Mouse (Mus musculus) midbrain, postnatal 0 days (tissue): ENCODE measurements at regions not wholly inside any gene's neighbourhood (a gene's known extent, or its start where the extent isn't known, plus 50 kb on each side); places are given as distances from the start of the nearest gene placed in this dataset.

Source experiments
- ATAC-seq: fragments of 200-750 bp; cut with Nextera tagmentation; 2 replicates; pipeline ENCODE4 v1.8.0; 2017; ENCODE audit warnings: moderate number of reproducible peaks, mild to moderate bottlenecking, moderate TSS enrichment, moderate library complexity; ENCODE audit not compliant: low FRiP score
- DNase-seq: peaks from one replicate; pipeline ENCODE4 v3.0.0-alpha.2; 2015; ENCODE audit warnings: low spot score
- H3K27ac ChIP-seq: fragments of 300-500 bp; sonication (generic); 2 replicates; pipeline ENCODE4 v1.5.1; 2014; ENCODE audit warnings: low read depth, mild to moderate bottlenecking, low read length, mixed read lengths
- H3K27me3 ChIP-seq: fragments of 300-500 bp; sonication (generic); 2 replicates; pipeline ENCODE4 v1.6.1; 2014; ENCODE audit warnings: low read length, control low read depth, mixed read lengths; ENCODE audit not compliant: insufficient read depth
- H3K36me3 ChIP-seq: fragments of 300-500 bp; sonication (generic); 2 replicates; pipeline ENCODE4 v1.6.1; 2014; ENCODE audit warnings: low read length, control low read depth, mixed read lengths; ENCODE audit not compliant: insufficient read depth
- H3K4me1 ChIP-seq: fragments of 300-500 bp; sonication (generic); 2 replicates; pipeline ENCODE4 v1.6.1; 2014; ENCODE audit warnings: mild to moderate bottlenecking, control low read depth, antibody characterized with exemption, low read length, mixed read lengths; ENCODE audit not compliant: insufficient read depth
- H3K4me2 ChIP-seq: fragments of 300-500 bp; sonication (generic); 2 replicates; pipeline ENCODE4 v1.6.1; 2014; ENCODE audit warnings: low read depth, mild to moderate bottlenecking, low read length, mixed read lengths; ENCODE audit not compliant: poor library complexity, severe bottlenecking
- H3K4me3 ChIP-seq: fragments of 300-500 bp; sonication (generic); 2 replicates; pipeline ENCODE4 v1.5.1; 2014; ENCODE audit warnings: low read depth, mild to moderate bottlenecking, low read length, moderate library complexity
- H3K9ac ChIP-seq: fragments of 300-500 bp; sonication (generic); replicated peaks from 2 replicates; pipeline ENCODE4 v1.6.1; 2014; ENCODE audit warnings: mild to moderate bottlenecking, low read length, moderate library complexity, mixed read lengths; ENCODE audit not compliant: poor library complexity, severe bottlenecking
- H3K9me3 ChIP-seq: fragments of 300-500 bp; sonication (generic); 2 replicates; pipeline ENCODE4 v1.6.1; 2016; ENCODE audit warnings: low read length, control low read depth
- CTCF ChIP-seq: IDR thresholded peaks from 2 replicates; pipeline ENCODE4 v1.5.1; 2016; ENCODE audit warnings: antibody characterized with exemption, mild to moderate bottlenecking
- whole genome bisulfite sequencing: fragments of 180-500 bp; shearing (Covaris S2); extraction: QIAGEN DNeasy Blood & Tissue Kit; methylation state at CpG from one replicate; pipeline ENCODE4 v1.1.7; 2014; 5-methylcytosine and 5-hydroxymethylcytosine counted together

- no peaks in the 10 kb centered on the region for H3K9me3 ChIP-seq
- WGBS = 89% methylated on average over 2 of the region's 2 CpGs
- ATAC-seq (no peak), DNase-seq (no peak)
- no peaks in the 10 kb centered on the region for H3K36me3 ChIP-seq
- no peaks in the 10 kb centered on the region for H3K4me1 ChIP-seq
- H3K4me3 ChIP-seq = no peak overlapping the region
- no peaks in the 10 kb centered on the region for H3K27me3 ChIP-seq
- H3K4me2 ChIP-seq = no peak overlapping the region
- no peak overlapping the region for H3K27ac ChIP-seq
- no peak for TF ChIP-seq CTCF
- H3K9ac ChIP-seq = no peak overlapping the region
Observed at GRCm38 (mm10) chr1:69771436-69771835, 55.3 kb upstream of the Spag16 start.

DNA sequence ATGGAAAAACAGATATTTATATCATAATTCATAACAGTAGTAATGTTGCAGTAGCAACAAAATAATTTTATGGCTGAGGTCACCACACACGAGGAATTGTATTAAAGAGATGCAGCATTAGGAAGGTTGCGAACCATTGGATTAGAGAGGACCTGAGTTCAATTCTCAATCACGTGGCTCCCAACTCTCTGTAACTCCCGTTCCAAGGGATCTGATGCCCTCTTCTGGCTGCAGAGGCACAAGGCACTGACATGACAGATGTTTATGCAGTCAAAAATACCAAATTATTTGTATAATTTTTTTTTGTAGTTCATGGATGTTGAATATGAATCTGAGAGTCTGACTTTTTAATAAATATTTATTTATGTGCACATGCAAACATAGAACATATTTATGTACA lies 51.2 kb upstream of the Spag16 start:
- WGBS = 63% methylated on average over 4 of the region's 4 CpGs
- TF ChIP-seq CTCF = peak; percentile 62
- DNase-seq (no peak), ATAC-seq (no peak)
- Histone ChIP-seq H3K4me2 (no peak overlapping the region), H3K9ac (no peak overlapping the region), H3K27me3 (no peaks in the 10 kb centered on the region), H3K4me3 (no peak overlapping the region), H3K36me3 (no peaks in the 10 kb centered on the region), H3K27ac (no peak overlapping the region), H3K4me1 (no peaks in the 10 kb centered on the region), H3K9me3 (no peaks in the 10 kb centered on the region)
